Mouse (Mus musculus) CH12.LX (cell line): ENCODE results near the gene Slain1. TPM values are rescaled to one million over a fixed set of nuclear protein-coding genes. Genes with fewer than 3 reads are reported as not detected.

ENCODE experiments used
- DNase-seq: peaks from one replicate; pipeline ENCODE4 v3.0.0-alpha.2; 2013; ENCODE audit errors: extremely low read depth
- H3K27ac ChIP-seq: 2 replicates; pipeline ENCODE4 v1.5.1; 2012; ENCODE audit warnings: low read depth, mild to moderate bottlenecking, control low read depth, moderate library complexity; ENCODE audit not compliant: insufficient read depth
- H3K27me3 ChIP-seq: replicated peaks from 2 replicates; pipeline ENCODE3; 2012; ENCODE audit warnings: inconsistent platforms
- H3K36me3 ChIP-seq, 2 experiments: replicated peaks in 1 of 2; 2 replicates each; pipeline versions ENCODE3 to v1.6.1; 2012; ENCODE audit warnings: inconsistent platforms in 1 of 2, low read length in 1 of 2, mild to moderate bottlenecking in 1 of 2, mixed read lengths in 1 of 2, moderate library complexity in 1 of 2; ENCODE audit not compliant: control insufficient read depth in 1 of 2, insufficient read depth in 1 of 2
- H3K4me1 ChIP-seq, 2 experiments: 2 replicates each; pipeline ENCODE4 v1.6.1; 2012; ENCODE audit warnings: inconsistent platforms in 1 of 2, moderate library complexity in 1 of 2; ENCODE audit not compliant: insufficient read depth in 2 of 2, control insufficient read depth in 1 of 2
- H3K4me2 ChIP-seq: 2 replicates; pipeline ENCODE4 v1.6.1; 2012; ENCODE audit warnings: low read depth, mild to moderate bottlenecking, control low read depth; ENCODE audit not compliant: poor library complexity, insufficient read depth, severe bottlenecking
- H3K4me3 ChIP-seq, 3 experiments: fragments of 150-350 bp in 1 of 3; sonication (generic) in 1 of 3; replicated peaks in 1 of 3; 2 replicates each; pipeline versions ENCODE3 to v1.5.1; 2011 to 2012; ENCODE audit warnings: low read depth in 2 of 3, low read length in 2 of 3, mild to moderate bottlenecking in 2 of 3, moderate library complexity in 2 of 3, control low read depth in 1 of 3, improper control_type of control experiment in 1 of 3, inconsistent platforms in 1 of 3, mixed read lengths in 1 of 3; ENCODE audit not compliant: poor library complexity in 1 of 3
- H3K79me2 ChIP-seq: replicated peaks from 2 replicates; pipeline ENCODE4 v1.6.1; 2012; ENCODE audit warnings: mild to moderate bottlenecking, moderate library complexity; ENCODE audit not compliant: control insufficient read depth, poor library complexity, insufficient read depth, severe bottlenecking; ENCODE audit errors: extremely low read depth
- H3K9ac ChIP-seq: 2 replicates; pipeline ENCODE4 v1.6.1; 2012; ENCODE audit warnings: low read depth, mild to moderate bottlenecking, control low read depth, moderate library complexity; ENCODE audit not compliant: insufficient read depth
- H3K9me3 ChIP-seq: replicated peaks from 2 replicates; pipeline ENCODE3; 2012; ENCODE audit warnings: low read length, inconsistent platforms, mixed read lengths
- BHLHE40 ChIP-seq: IDR thresholded peaks from 2 replicates; pipeline ENCODE4 v1.6.1; 2011; ENCODE audit warnings: mild to moderate bottlenecking, low read depth, low read length, improper control_type of control experiment
- CHD2 ChIP-seq: IDR thresholded peaks from 2 replicates; pipeline ENCODE4 v1.6.1; 2011; ENCODE audit warnings: low read length, improper control_type of control experiment
- E2F4 ChIP-seq: IDR thresholded peaks from 2 replicates; pipeline ENCODE4 v1.6.1; 2011; ENCODE audit warnings: low read depth, low read length, improper control_type of control experiment; ENCODE audit not compliant: insufficient replicate concordance
- EP300 ChIP-seq: IDR thresholded peaks from 2 replicates; pipeline ENCODE4 v1.6.1; 2011; ENCODE audit warnings: low read length, improper control_type of control experiment
- GABPA ChIP-seq: IDR thresholded peaks from 2 replicates; pipeline ENCODE4 v1.6.1; 2012; ENCODE audit warnings: low read depth, low read length, improper control_type of control experiment, inconsistent platforms; ENCODE audit not compliant: insufficient replicate concordance
- KAT2A ChIP-seq: IDR thresholded peaks from 2 replicates; pipeline ENCODE4 v1.6.1; 2012; ENCODE audit warnings: low read length, improper control_type of control experiment, inconsistent platforms; ENCODE audit not compliant: insufficient replicate concordance
- MAX ChIP-seq: IDR thresholded peaks from 2 replicates; pipeline ENCODE4 v1.6.1; 2011; ENCODE audit warnings: low read length, improper control_type of control experiment
- MAZ ChIP-seq: IDR thresholded peaks from 2 replicates; pipeline ENCODE4 v1.6.1; 2012; ENCODE audit warnings: low read depth, mild to moderate bottlenecking, inconsistent platforms, low read length, improper control_type of control experiment, moderate library complexity
- MEF2A ChIP-seq: IDR thresholded peaks from 2 replicates; pipeline ENCODE4 v1.6.1; 2014; ENCODE audit warnings: low read depth, mild to moderate bottlenecking, inconsistent platforms, low read length, improper control_type of control experiment, borderline replicate concordance
- MXI1 ChIP-seq: IDR thresholded peaks from 2 replicates; pipeline ENCODE4 v1.6.1; 2011; ENCODE audit warnings: mild to moderate bottlenecking, low read depth, low read length, improper control_type of control experiment
- NRF1 ChIP-seq: IDR thresholded peaks from 2 replicates; pipeline ENCODE4 v1.6.1; 2014; ENCODE audit warnings: low read depth, mild to moderate bottlenecking, inconsistent platforms, low read length, improper control_type of control experiment, moderate library complexity
- PAX5 ChIP-seq: IDR thresholded peaks from 2 replicates; pipeline ENCODE4 v1.6.1; 2012; ENCODE audit warnings: low read length, inconsistent platforms, mixed read lengths
- RCOR1 ChIP-seq: conservative IDR thresholded peaks from 2 replicates; pipeline ENCODE4 v1.6.1; 2012; ENCODE audit warnings: low read depth, mild to moderate bottlenecking, inconsistent platforms, low read length, improper control_type of control experiment
- SIN3A ChIP-seq: IDR thresholded peaks from 2 replicates; pipeline ENCODE4 v1.6.1; 2012; ENCODE audit warnings: low read length, improper control_type of control experiment, inconsistent platforms
- TCF12 ChIP-seq: IDR thresholded peaks from 2 replicates; pipeline ENCODE4 v1.6.1; 2014; ENCODE audit warnings: low read depth, mild to moderate bottlenecking, inconsistent platforms, low read length, improper control_type of control experiment
- dilution Hi-C: fragments of 300-500 bp; cut with MboI; formaldehyde crosslinking; loops from 2 replicates; pipeline ENCODE4 v1.14.3; 2020; ENCODE audit warnings: low sequenced_read_pairs; ENCODE audit not compliant: extremely low pct_unique_long_range_greater_than_20kb, extremely low pct_ligation_motif_present
- in situ Hi-C: fragments of 300-500 bp; cut with MboI; formaldehyde crosslinking; loops from 3 replicates; pipeline ENCODE4 v1.14.3; 2019; ENCODE audit warnings: low sequenced_read_pairs, low pct_ligation_motif_present, low pct_unique_long_range_greater_than_20kb, mixed read lengths
- polyA plus RNA-seq: library from polyadenylated mRNA; unstranded; fragments of >175 nt; gene quantifications from 2 replicates; pipeline ENCODE4 v1.2.1, GENCODE M21; 2012; ENCODE audit warnings: low read depth; ENCODE audit not compliant: insufficient read length
- total RNA-seq, 2 experiments: library from RNA; depleted of rRNA; stranded (reverse); fragments of 300-350 nt in 1 of 2; fragments of >200 nt in 1 of 2; gene quantifications; 2 replicates each; pipeline ENCODE4 v1.2.3; 2012 to 2014

Slain1 gene
- total and polyA plus RNA-seq, 3 experiments, result 13.1 to 15.9 (median 13.6) TPM

DNA sequence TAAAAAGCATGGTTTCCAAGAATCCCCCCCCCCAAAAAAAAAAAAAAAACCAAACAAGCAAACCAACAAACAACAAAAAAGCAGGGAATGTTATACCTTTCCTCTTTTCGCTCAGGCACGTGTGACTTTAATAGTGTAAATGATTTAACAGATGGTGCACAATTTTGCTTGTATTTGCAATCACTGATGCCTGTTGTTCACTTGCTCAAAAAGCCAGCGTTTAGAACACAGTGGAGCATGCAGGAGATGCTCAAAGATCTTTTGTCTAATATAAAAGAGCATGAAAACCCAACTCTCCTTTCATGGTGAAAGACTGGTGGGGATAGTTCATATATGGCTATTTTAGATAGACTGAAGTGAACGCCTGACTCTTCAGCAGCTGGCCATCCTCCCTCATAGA is 726 bp upstream of the Slain1 start:
- Histone ChIP-seq H3K4me1 (peaks cover 3 to 28% of the 10 kb centered on the region in 2 experiments; a peak in 3 of 4 replicates), H3K27me3 (peaks cover 1% of the 10 kb centered on the region), H3K79me2 (peaks cover 22% of the 10 kb centered on the region), H3K4me3 (no peak overlapping the region), H3K4me2 (peak overlapping the region; percentile 60; the same call in 1 of the 2 replicates)
- in situ Hi-C loops, result no loop called here
- DNase-seq, result no peak
- TF ChIP-seq GABPA, result no peak
- 0 out of 2 replicates have a peak, but pooled peaks have one; percentile 8 for TF ChIP-seq RCOR1
- TF ChIP-seq PAX5, result no peak
- TF ChIP-seq E2F4, result no peak
- TF ChIP-seq MXI1, result 0 out of 2 replicates have a peak, but pooled peaks have one; percentile 16
- TF ChIP-seq MAZ, result peak; percentile 9; the same call in 1 of the 2 replicates
- TF ChIP-seq MAX, result no peak
- TF ChIP-seq, all 38 proteins: peak for 3
- Histone ChIP-seq H3K36me3 (no peaks in the 10 kb centered on the region), H3K27ac (no peak overlapping the region), H3K9ac (no peak overlapping the region), H3K9me3 (no peaks in the 10 kb centered on the region)
- dilution Hi-C loops, result no loop called here

DNA sequence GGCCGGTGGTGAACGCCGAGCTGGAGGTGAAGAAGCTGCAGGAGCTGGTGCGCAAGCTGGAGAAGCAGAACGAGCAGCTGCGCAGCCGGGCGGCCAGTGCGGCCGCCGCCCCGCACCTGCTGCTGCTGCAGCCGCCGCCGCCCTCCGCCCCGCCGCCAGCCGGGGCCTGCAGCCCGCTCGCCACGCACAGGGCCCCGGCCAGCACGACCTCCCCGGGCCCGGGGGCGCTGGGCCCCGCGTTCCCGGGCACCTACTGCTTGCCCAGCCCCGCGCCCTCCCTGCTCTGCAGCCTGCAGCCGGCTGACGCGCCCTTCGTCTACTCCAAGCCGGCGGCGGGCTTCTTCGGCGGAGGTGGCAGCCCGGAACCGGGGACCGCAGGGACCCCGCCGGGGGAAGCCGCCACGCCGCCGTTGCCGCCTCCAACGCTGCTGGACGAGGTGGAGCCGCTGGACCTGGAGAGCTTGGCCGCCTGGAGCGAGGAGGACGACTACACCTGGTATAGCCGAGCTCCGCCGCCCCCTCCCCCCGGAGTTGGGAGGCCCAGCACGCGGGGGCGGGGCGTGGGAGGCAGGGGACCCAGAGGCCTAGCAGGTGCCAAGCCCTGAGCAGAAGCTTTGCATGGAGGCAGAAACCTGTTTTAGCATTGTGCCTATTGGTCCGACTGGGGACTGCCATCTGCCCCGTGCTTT is 529 bp downstream of the Slain1 start:
- TF ChIP-seq SIN3A, result 0 out of 2 replicates have a peak, but pooled peaks have one; percentile 1
- peak; percentile 64; the same call in 1 of the 2 replicates for TF ChIP-seq CHD2
- peak; percentile 27; the same call in 1 of the 2 replicates for TF ChIP-seq MAX
- no peak for TF ChIP-seq EP300
- no peak for TF ChIP-seq MEF2A
- TF ChIP-seq BHLHE40, result peak; percentile 68
- peak; percentile 83 for TF ChIP-seq MAZ
- TF ChIP-seq TCF12, result peak; percentile 67
- TF ChIP-seq NRF1, result peak; percentile 71
- no peak for TF ChIP-seq KAT2A
- Histone ChIP-seq H3K9ac (peak overlapping the region; percentile 18), H3K79me2 (peaks cover 31% of the 10 kb centered on the region), H3K4me3 (peak overlapping the region; percentile 58 to 88 (median 75)), H3K27me3 (peaks cover 1% of the 10 kb centered on the region), H3K9me3 (no peaks in the 10 kb centered on the region), H3K27ac (peak overlapping the region; percentile 62), H3K4me1 (peaks cover 3 to 35% of the 10 kb centered on the region in 2 experiments; a peak in 3 of 4 replicates), H3K36me3 (no peaks in the 10 kb centered on the region), H3K4me2 (peak overlapping the region; percentile 92)
- dilution Hi-C loops (no loop called here), in situ Hi-C loops (no loop called here)
- peak; percentile 72 for DNase-seq
